Mouse (Mus musculus) thymus, adult 2 months (tissue): Measurements from ENCODE around the gene Mettl7a2. TPM values are rescaled to one million over a fixed set of nuclear protein-coding genes. Genes with fewer than 3 reads are reported as not detected.

ENCODE experiments used
- DNase-seq: peaks from one replicate; pipeline ENCODE4 v3.0.0; 2021
- H3K27ac ChIP-seq: fragments of 200-500 bp; 2 replicates; pipeline ENCODE4 v1.5.1; 2012; ENCODE audit warnings: low read length, control low read depth; ENCODE audit not compliant: control insufficient read depth, insufficient read depth
- H3K27me3 ChIP-seq: fragments of 200-500 bp; 2 replicates; pipeline ENCODE4 v1.6.1; 2012; ENCODE audit warnings: mild to moderate bottlenecking, low read length, moderate library complexity, mixed read lengths; ENCODE audit not compliant: control insufficient read depth, insufficient read depth
- H3K36me3 ChIP-seq: fragments of 200-500 bp; 2 replicates; pipeline ENCODE4 v1.6.1; 2012; ENCODE audit warnings: mild to moderate bottlenecking, low read length, moderate library complexity; ENCODE audit not compliant: control insufficient read depth, insufficient read depth
- H3K4me1 ChIP-seq: fragments of 200-500 bp; replicated peaks from 2 replicates; pipeline ENCODE4 v1.6.1; 2012; ENCODE audit warnings: low read length; ENCODE audit not compliant: control insufficient read depth, insufficient read depth
- H3K4me3 ChIP-seq: fragments of 200-500 bp; 2 replicates; pipeline ENCODE4 v1.5.1; 2012; ENCODE audit warnings: mild to moderate bottlenecking, low read length, control low read depth, moderate library complexity; ENCODE audit not compliant: control insufficient read depth, insufficient read depth
- CTCF ChIP-seq: fragments of 200-500 bp; IDR thresholded peaks from 2 replicates; pipeline ENCODE4 v1.5.1; 2012; ENCODE audit warnings: mild to moderate bottlenecking, control low read depth, low read length, moderate library complexity, borderline replicate concordance; ENCODE audit not compliant: control insufficient read depth, poor library complexity, insufficient read depth; ENCODE audit errors: extremely low read depth
- POLR2A ChIP-seq: fragments of 200-500 bp; IDR thresholded peaks from 2 replicates; pipeline ENCODE4 v1.6.1; 2012; ENCODE audit warnings: mild to moderate bottlenecking, low read length, control low read depth, moderate library complexity; ENCODE audit not compliant: control insufficient read depth, poor library complexity, insufficient read depth; ENCODE audit errors: extremely low read depth
- WGBS: fragments of 180-500 bp; shearing (Covaris S2); methylation state at CpG from one replicate; pipeline ENCODE4 v1.1.7; 2018; 5-methylcytosine and 5-hydroxymethylcytosine counted together
- polyA plus RNA-seq: library from polyadenylated mRNA; depleted of rRNA; stranded (reverse); fragments of >200 nt; gene quantifications from 2 replicates; pipeline ENCODE4 v1.2.3, GENCODE M21; 2012

Mettl7a2 gene
- polyA plus RNA-seq, 1 experiment, result not detected

DNA sequence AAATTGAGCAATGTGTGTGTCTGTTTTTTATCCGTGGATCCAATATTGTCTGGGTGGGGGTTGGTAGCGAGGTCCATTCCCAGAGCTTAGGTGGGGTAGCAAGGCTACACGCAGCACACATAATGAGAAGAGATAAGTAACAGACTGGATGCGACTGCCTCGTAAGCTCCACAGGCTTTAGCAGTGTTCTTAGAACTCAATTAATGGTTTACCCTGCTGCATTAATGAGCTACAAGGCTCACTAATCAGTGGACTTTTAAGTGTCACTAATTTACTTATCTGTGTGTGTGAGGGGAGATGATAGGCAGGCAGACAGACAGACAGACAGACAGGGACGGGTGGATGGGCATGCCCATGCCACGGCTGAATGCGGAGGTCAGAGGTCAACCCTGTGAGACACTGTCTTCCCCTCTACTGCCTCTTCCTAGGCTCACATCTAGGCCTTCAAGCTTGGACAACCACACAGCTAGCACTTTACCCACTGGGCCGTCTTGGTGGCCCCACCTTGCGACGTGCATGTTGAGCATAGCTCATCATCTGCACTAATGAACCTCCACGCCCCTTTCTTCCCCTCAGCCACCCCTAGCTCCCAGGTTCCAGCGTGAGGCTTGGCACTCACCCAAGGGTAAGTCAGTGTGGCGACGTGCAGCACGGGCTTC, 47.7 kb downstream of the Mettl7a2 start:
- H3K4me1 ChIP-seq, result peaks cover 12% of the 10 kb centered on the region
- no peaks in the 10 kb centered on the region for H3K27me3 ChIP-seq
- H3K4me3 ChIP-seq, result no peak overlapping the region
- DNase-seq, result no peak
- TF ChIP-seq CTCF (no peak), POLR2A (no peak)
- H3K27ac ChIP-seq, result no peak overlapping the region
- H3K36me3 ChIP-seq, result peaks cover 27% of the 10 kb centered on the region
- 95% methylated on average over 16 of the region's 16 CpGs for WGBS

DNA sequence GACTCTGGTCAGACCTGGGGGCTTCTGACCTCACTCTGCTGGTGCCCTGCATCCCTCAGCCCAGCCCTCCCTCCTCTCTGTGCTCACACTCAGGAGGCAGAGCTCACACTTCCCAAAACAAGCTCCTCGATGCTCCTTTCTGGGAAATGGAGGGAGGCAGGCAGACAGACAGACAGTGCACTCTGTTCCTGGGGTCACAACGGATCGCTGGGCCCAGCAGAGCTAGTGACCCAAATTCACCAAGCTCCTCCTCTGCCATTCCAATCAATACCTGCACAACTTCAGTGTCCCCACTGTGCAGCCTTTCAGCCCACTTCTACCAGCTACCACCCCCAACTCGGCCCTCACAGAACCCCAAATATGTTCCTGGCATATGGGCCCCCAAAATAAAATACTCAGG, 48.8 kb downstream of the Mettl7a2 start:
- TF ChIP-seq POLR2A (no peak), CTCF (no peak)
- Histone ChIP-seq H3K4me3 (no peak overlapping the region), H3K4me1 (peaks cover 18% of the 10 kb centered on the region), H3K27me3 (no peaks in the 10 kb centered on the region), H3K36me3 (peaks cover 25% of the 10 kb centered on the region), H3K27ac (no peak overlapping the region)
- WGBS, result 98% methylated on average over 4 of the region's 4 CpGs
- no peak for DNase-seq

DNA sequence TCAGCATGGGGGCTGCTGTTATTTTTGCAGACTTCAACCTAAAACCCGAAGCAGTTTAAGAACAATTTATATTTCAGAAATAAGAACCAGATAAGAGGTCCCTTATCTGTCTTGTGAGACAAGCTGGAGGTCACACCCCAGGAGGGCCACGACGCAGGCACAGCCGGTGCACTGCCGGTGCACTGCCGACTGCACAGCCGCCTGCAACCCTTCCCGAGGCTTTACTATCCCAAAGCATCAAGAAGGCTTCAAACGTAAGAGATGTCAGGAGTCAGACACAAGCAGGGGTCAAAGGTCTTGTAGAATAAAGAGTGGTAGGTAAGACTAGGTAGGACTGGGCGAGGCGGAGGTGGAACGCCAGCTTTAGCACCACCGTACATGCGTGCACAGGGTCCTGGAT, 49.3 kb downstream of the Mettl7a2 start:
- Histone ChIP-seq H3K27ac (no peak overlapping the region), H3K4me1 (peaks cover 18% of the 10 kb centered on the region), H3K27me3 (no peaks in the 10 kb centered on the region), H3K36me3 (peaks cover 22% of the 10 kb centered on the region), H3K4me3 (no peak overlapping the region)
- 97% methylated on average over 14 of the region's 14 CpGs for WGBS
- no peak for TF ChIP-seq POLR2A
- no peak for TF ChIP-seq CTCF
- DNase-seq, result no peak

DNA sequence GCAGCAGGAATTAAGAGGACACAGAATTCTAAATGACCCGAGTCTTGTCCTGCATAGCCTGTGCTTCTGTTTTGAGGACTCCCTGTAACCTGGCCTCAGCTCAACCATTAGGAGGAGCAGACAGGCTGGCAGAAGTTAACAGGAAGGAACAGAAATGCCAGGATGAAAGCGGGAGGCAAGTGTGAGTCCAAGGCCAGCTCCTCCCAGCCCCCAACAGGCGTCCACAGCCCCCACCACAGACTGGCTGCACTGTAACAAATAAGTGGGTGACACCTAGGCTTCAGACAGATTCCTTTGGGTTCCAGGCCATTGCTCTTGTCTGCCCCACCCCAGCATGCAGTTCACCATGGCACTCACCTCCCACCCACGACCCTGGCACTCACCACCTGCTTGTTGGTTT, 49.8 kb downstream of the Mettl7a2 start:
- Histone ChIP-seq H3K36me3 (peaks cover 22% of the 10 kb centered on the region), H3K4me1 (peaks cover 18% of the 10 kb centered on the region), H3K4me3 (no peak overlapping the region), H3K27me3 (no peaks in the 10 kb centered on the region), H3K27ac (no peak overlapping the region)
- DNase-seq, result no peak
- WGBS, result 90% methylated on average over 4 of the region's 4 CpGs
- TF ChIP-seq CTCF, result no peak
- no peak for TF ChIP-seq POLR2A

DNA sequence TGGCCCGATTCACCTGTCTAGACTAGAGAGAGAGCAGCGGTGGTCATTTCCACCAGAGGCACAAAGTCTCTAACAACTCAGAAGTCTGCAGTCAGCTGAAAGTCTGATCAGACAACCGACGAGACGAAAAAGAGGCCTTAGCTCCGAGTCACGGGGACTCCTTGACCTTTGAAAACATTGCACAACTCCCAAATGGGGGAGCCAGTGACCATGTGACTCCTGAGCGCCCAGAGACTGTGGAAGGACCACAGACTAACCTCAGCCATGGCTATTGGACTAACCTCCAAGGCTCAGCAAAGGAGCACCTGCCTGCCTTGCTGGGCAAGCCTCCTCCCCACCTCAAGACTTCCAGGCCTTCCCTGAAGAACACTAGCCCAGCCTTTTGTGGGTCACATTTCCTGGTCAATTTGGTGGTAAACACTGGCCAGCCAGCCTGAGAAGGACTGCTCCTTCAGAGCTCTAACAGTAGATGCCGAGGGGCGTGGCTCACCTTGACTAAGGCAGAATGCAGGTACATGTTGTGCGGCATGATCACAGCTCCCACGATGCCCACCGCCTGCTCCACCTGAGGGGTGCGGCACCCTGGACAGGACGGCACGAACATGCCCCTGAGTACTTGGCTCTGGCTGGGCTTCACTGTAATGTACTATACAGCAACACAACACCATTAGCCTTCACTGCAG, 50.5 kb downstream of the Mettl7a2 start:
- TF ChIP-seq CTCF (no peak), POLR2A (no peak)
- WGBS, result 96% methylated on average over 16 of the region's 16 CpGs
- no peaks in the 10 kb centered on the region for H3K27me3 ChIP-seq
- no peak overlapping the region for H3K27ac ChIP-seq
- peaks cover 22% of the 10 kb centered on the region for H3K36me3 ChIP-seq
- peaks cover 18% of the 10 kb centered on the region for H3K4me1 ChIP-seq
- no peak for DNase-seq
- H3K4me3 ChIP-seq, result no peak overlapping the region

DNA sequence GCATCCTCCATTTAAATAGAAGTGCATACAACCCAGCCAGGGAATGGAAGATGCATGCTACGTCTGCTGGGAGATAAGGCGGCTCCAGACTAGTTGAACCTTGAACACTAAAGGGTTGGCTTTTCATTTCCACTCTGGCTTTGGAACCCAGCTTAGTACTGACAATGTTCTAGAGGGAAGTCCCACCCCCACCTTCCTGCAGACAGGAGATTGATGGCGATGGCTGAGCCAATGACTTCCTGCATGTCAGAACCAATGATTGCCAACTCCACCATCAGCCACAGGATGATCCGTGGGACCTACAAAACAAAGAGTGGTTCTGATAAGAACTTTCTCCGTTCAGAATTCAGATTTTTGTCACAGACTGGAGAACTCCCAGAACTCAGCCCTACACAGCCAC, 53.1 kb downstream of the Mettl7a2 start:
- Histone ChIP-seq H3K27ac (no peak overlapping the region), H3K36me3 (peaks cover 12% of the 10 kb centered on the region), H3K27me3 (no peaks in the 10 kb centered on the region), H3K4me1 (peaks cover 18% of the 10 kb centered on the region), H3K4me3 (no peak overlapping the region)
- DNase-seq, result no peak
- WGBS, result 61% methylated on average over 5 of the region's 5 CpGs
- TF ChIP-seq CTCF (no peak), POLR2A (no peak)
